In the genomic region with DNA sequence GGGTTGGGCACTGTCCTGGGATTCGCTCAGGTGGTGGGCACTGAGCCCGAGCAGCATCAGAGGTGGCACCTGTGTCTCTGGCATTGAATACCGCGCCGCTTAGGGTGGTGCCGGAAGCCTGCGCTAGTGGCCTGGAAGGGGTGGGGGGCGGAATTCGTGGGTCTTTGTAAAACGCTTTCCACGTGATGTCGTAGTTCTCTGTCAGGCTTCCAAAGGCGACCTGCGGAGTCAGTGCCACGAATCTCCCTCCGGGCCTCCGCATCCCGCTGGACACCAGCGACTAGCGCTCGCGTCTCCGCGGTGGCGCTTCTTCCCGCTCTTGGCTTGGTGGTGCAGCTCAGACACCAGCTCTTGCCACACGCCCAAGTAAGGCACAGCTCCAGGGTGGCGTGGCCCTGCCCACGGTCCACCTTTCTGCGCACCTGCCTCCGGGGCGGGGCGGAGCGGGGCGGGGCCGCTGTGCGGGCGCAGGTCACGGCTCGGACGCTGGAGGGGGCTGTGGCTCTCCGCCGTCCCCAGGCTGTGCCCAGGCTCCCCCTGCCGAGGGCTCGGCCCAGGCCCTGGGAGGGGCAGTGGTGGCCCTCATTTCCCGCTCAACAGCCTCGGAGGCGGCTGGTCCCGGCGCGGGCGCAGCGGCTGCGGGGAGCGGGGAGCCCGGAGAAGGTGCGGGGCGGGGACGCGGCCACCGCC, we compare ENCODE assay signal across 8 mouse cellular contexts. TPM values are rescaled to one million over a fixed set of nuclear protein-coding genes. Genes with fewer than 3 reads are reported as not detected.
DNase-seq lines count a peak whose midpoint lies in the region; ATAC-seq and TF ChIP-seq lines count a peak whose summit lies in the region.

A gene (plus strand): TSS at position 228 of the 690 bp plus-strand sequence.

- TF ChIP-seq CTCF in ES-Bruce4 (IDR thresholded peaks at IDR 0.05; ENCODE audit: low read depth, low read length), result peak; percentile 65
- peak; percentile 86 for TF ChIP-seq CTCF in layer of hippocampus, adult 2 months (conservative IDR thresholded peaks at IDR 0.05)
- peak; percentile 65 for TF ChIP-seq CTCF in lung, embryonic 14.5 days (IDR thresholded peaks at IDR 0.05; ENCODE audit: low read depth)

- H3K4me3 ChIP-seq in ES-Bruce4 (ENCODE audit: low read depth, low read length), result peak within 1 kb of the TSS; percentile 70
- H3K4me3 ChIP-seq in layer of hippocampus, adult 2 months, result peak within 1 kb of the TSS; percentile 88
- peak within 1 kb of the TSS; percentile 90 for H3K4me3 ChIP-seq in lung, embryonic 14.5 days (ENCODE audit: low read depth, low read length)

- intact Hi-C loops in heart, postnatal 36 days (cut with DNase I), result loop anchor here (1.0 to 5.0 kb wide), 5 partner anchors 62 to 417 kb away; a partner anchor contains a TSS

- 1% methylated on average over 57 of the region's 61 CpGs for WGBS in lung, embryonic 14.5 days

- peak; percentile 96 for ATAC-seq in lung, embryonic 14.5 days (ENCODE audit: insufficient read depth)

- no peak within 1 kb of the TSS for H3K27ac ChIP-seq in ES-Bruce4 (ENCODE audit: insufficient read depth, low read length)
- H3K27ac ChIP-seq in layer of hippocampus, adult 2 months, result peak within 1 kb of the TSS; percentile 93
- H3K27ac ChIP-seq in lung, embryonic 14.5 days (ENCODE audit: low read depth), result peak within 1 kb of the TSS; percentile 87

- H3K9ac ChIP-seq in ES-Bruce4 (ENCODE audit: low read depth, poor library complexity, severe bottlenecking), result peak within 1 kb of the TSS; percentile 94
- peak within 1 kb of the TSS; percentile 91 for H3K9ac ChIP-seq in lung, embryonic 14.5 days

- H3K9me3 ChIP-seq in ES-Bruce4 (replicated peaks; ENCODE audit: control insufficient read depth, insufficient read depth, low read length, poor library complexity, severe bottlenecking), result no peaks in the 10 kb centered on the region
- H3K9me3 ChIP-seq in lung, embryonic 14.5 days (ENCODE audit: low read depth, low read length), result no peaks in the 10 kb centered on the region; the same call in 1 of the 2 replicates

- peak within 1 kb of the TSS; percentile 93 for H3K4me2 ChIP-seq in lung, embryonic 14.5 days

- no peak for TF ChIP-seq EP300 in ES-Bruce4 (IDR thresholded peaks at IDR 0.05; ENCODE audit: insufficient read depth, low read depth, low read length)

- DNase-seq in cerebellum, adult 11-12 months, result peak; percentile 94
- DNase-seq in forelimb bud, embryonic 11.5 days (ENCODE audit: low read depth, low spot score), result peak; percentile 79
- DNase-seq in heart, postnatal 36 days, result peak; percentile 81 to 88
- DNase-seq in layer of hippocampus, adult 2 months (ENCODE audit: low spot score in 2 of 2), result peak; percentile 65 to 77
- peak; percentile 92 for DNase-seq in lung, embryonic 14.5 days
- peak; percentile 73 for DNase-seq in ovary, adult 18-20 months (ENCODE audit: low spot score)
- peak; percentile 15 to 37 for DNase-seq in thymus, postnatal 10 days (ENCODE audit: low spot score in 2 of 2)

- no peaks in the 10 kb centered on the region for H3K36me3 ChIP-seq in ES-Bruce4 (ENCODE audit: control insufficient read depth, insufficient read depth, low read length, poor library complexity, severe bottlenecking)
- H3K36me3 ChIP-seq in lung, embryonic 14.5 days (ENCODE audit: insufficient read depth), result no peaks in the 10 kb centered on the region

- no peaks in the 10 kb centered on the region for H3K4me1 ChIP-seq in ES-Bruce4 (ENCODE audit: control insufficient read depth, insufficient read depth, low read length)
- peaks cover 13% of the 10 kb centered on the region; the same call in 1 of the 2 replicates for H3K4me1 ChIP-seq in lung, embryonic 14.5 days (ENCODE audit: insufficient read depth)

- H3K27me3 ChIP-seq in ES-Bruce4 (ENCODE audit: control insufficient read depth, insufficient read depth, low read length, poor library complexity, severe bottlenecking), result peaks cover 12% of the 10 kb centered on the region; the same call in 1 of the 2 replicates
- no peaks in the 10 kb centered on the region for H3K27me3 ChIP-seq in lung, embryonic 14.5 days (ENCODE audit: insufficient read depth, low read length)

- TF ChIP-seq POLR2A in ES-Bruce4 (IDR thresholded peaks at IDR 0.05; ENCODE audit: insufficient read depth, low read length), result no peak

RNA-seq across cellular contexts. Expression of the gene that starts here (rescaled TPM):
- polyA plus RNA-seq in ES-Bruce4 (2011; ENCODE audit: insufficient read depth, insufficient read length, low read depth, missing spikeins), result 29.2 and 30.0 TPM in 2 replicates
- 10 to 100 TPM; 10.4 to 10.8 TPM for total RNA-seq in heart, postnatal 36 days (2021)
- total RNA-seq in layer of hippocampus, adult 2 months (2021), result 100 to 1,000 TPM; 102 TPM
- polyA plus RNA-seq in lung, embryonic 14.5 days (2014; fragmentation: Nextera tagmentation; extraction: Ambion mirVana), result 36.1 and 36.8 TPM in 2 replicates

Comparison
In these comparisons a context has a peak if more than half of its experiments do, and no peak if none do; other contexts are left out.
1. RNA of the gene that starts here (total RNA-seq): 102 TPM in layer of hippocampus, adult 2 months; 10.4 to 10.8 TPM in heart, postnatal 36 days; every median in the first group is over 4 times any median in the second.
2. DNase-seq: peak in every context shown above with its lines; median percentile 94 in cerebellum, adult 11-12 months; 92 in lung, embryonic 14.5 days; 84 in heart, postnatal 36 days; 79 in forelimb bud, embryonic 11.5 days; 73 in ovary, adult 18-20 months; 71 in layer of hippocampus, adult 2 months; 26 in thymus, postnatal 10 days.
3. Peak in every context shown above with its lines, with median percentiles within 50 percentile points of each other: H3K4me3 ChIP-seq and CTCF ChIP-seq.